Mouse (Mus musculus): ENCODE results near the gene Ltbp1. TPM values are rescaled to one million over a fixed set of nuclear protein-coding genes. Genes with fewer than 3 reads are reported as not detected.

Ltbp1 gene
- polyA plus RNA-seq, 1 experiment from 2014 or later, result 8.5 TPM

- Histone ChIP-seq H3K4me1 (replicated peaks; ENCODE audit: control insufficient read depth, insufficient read depth, low read length) (no peaks in the 10 kb centered on the region), H3K27ac (ENCODE audit: low read depth, low read length) (no peak overlapping the region), H3K9me3 (ENCODE audit: control insufficient read depth) (no peaks in the 10 kb centered on the region), H3K27me3 (replicated peaks; ENCODE audit: control insufficient read depth, insufficient read depth, low read length) (no peaks in the 10 kb centered on the region), H3K36me3 (ENCODE audit: control insufficient read depth, insufficient read depth) (no peaks in the 10 kb centered on the region), H3K9ac (ENCODE audit: low read depth, low read length) (no peak overlapping the region), H3K4me3 (ENCODE audit: low read depth, low read length) (no peak overlapping the region), H3K4me2 (replicated peaks; ENCODE audit: low read depth) (no peak overlapping the region)
- 74% methylated on average over 6 of the region's 6 CpGs for WGBS
- no peak for ATAC-seq
- TF ChIP-seq CTCF (IDR thresholded peaks at IDR 0.05; ENCODE audit: low read depth), result no peak
Observed at GRCm38 (mm10) chr17:75254909-75255308, 249.5 kb downstream of the Ltbp1 start.

- 49% methylated on average over 1 of the region's 1 CpGs for WGBS
- H3K4me2 ChIP-seq (replicated peaks; ENCODE audit: low read depth), result no peak overlapping the region
- no peak for ATAC-seq
- H3K36me3 ChIP-seq (ENCODE audit: control insufficient read depth, insufficient read depth), result no peaks in the 10 kb centered on the region
- no peak for TF ChIP-seq CTCF (IDR thresholded peaks at IDR 0.05; ENCODE audit: low read depth)
- no peak overlapping the region for H3K9ac ChIP-seq (ENCODE audit: low read depth, low read length)
- no peaks in the 10 kb centered on the region for H3K9me3 ChIP-seq (ENCODE audit: control insufficient read depth)
- no peaks in the 10 kb centered on the region for H3K27me3 ChIP-seq (replicated peaks; ENCODE audit: control insufficient read depth, insufficient read depth, low read length)
- H3K4me1 ChIP-seq (replicated peaks; ENCODE audit: control insufficient read depth, insufficient read depth, low read length), result no peaks in the 10 kb centered on the region
- H3K27ac ChIP-seq (ENCODE audit: low read depth, low read length), result no peak overlapping the region
- no peak overlapping the region for H3K4me3 ChIP-seq (ENCODE audit: low read depth, low read length)
Observed at GRCm38 (mm10) chr17:75255967-75256366, 250.6 kb downstream of the Ltbp1 start.

- Histone ChIP-seq H3K4me3 (ENCODE audit: low read depth, low read length) (no peak overlapping the region), H3K36me3 (ENCODE audit: control insufficient read depth, insufficient read depth) (no peaks in the 10 kb centered on the region), H3K9me3 (ENCODE audit: control insufficient read depth) (no peaks in the 10 kb centered on the region), H3K9ac (ENCODE audit: low read depth, low read length) (no peak overlapping the region), H3K4me1 (replicated peaks; ENCODE audit: control insufficient read depth, insufficient read depth, low read length) (no peaks in the 10 kb centered on the region), H3K4me2 (replicated peaks; ENCODE audit: low read depth) (no peak overlapping the region), H3K27ac (ENCODE audit: low read depth, low read length) (no peak overlapping the region), H3K27me3 (replicated peaks; ENCODE audit: control insufficient read depth, insufficient read depth, low read length) (no peaks in the 10 kb centered on the region)
- 31% methylated on average over 2 of the region's 2 CpGs for WGBS
- ATAC-seq, result no peak
- no peak for TF ChIP-seq CTCF (IDR thresholded peaks at IDR 0.05; ENCODE audit: low read depth)
Observed at GRCm38 (mm10) chr17:75258427-75258826, 253.1 kb downstream of the Ltbp1 start.

- Histone ChIP-seq H3K4me2 (replicated peaks; ENCODE audit: low read depth) (no peak overlapping the region), H3K36me3 (ENCODE audit: control insufficient read depth, insufficient read depth) (no peaks in the 10 kb centered on the region), H3K27ac (ENCODE audit: low read depth, low read length) (no peak overlapping the region), H3K4me3 (ENCODE audit: low read depth, low read length) (no peak overlapping the region), H3K9me3 (ENCODE audit: control insufficient read depth) (no peaks in the 10 kb centered on the region), H3K27me3 (replicated peaks; ENCODE audit: control insufficient read depth, insufficient read depth, low read length) (no peaks in the 10 kb centered on the region), H3K4me1 (replicated peaks; ENCODE audit: control insufficient read depth, insufficient read depth, low read length) (no peaks in the 10 kb centered on the region), H3K9ac (ENCODE audit: low read depth, low read length) (no peak overlapping the region)
- no peak for TF ChIP-seq CTCF (IDR thresholded peaks at IDR 0.05; ENCODE audit: low read depth)
- 87% methylated on average over 3 of the region's 3 CpGs for WGBS
- ATAC-seq, result no peak
Observed at GRCm38 (mm10) chr17:75263336-75263990, 258.1 kb downstream of the Ltbp1 start.

GRCm38 (mm10) chr17:75268506-75268905 lies 263.1 kb downstream of the Ltbp1 start:
- WGBS, result 72% methylated on average over 4 of the region's 4 CpGs
- no peak overlapping the region for H3K4me3 ChIP-seq (ENCODE audit: low read depth, low read length)
- no peak overlapping the region for H3K4me2 ChIP-seq (replicated peaks; ENCODE audit: low read depth)
- H3K36me3 ChIP-seq (ENCODE audit: control insufficient read depth, insufficient read depth), result no peaks in the 10 kb centered on the region
- no peak for TF ChIP-seq CTCF (IDR thresholded peaks at IDR 0.05; ENCODE audit: low read depth)
- ATAC-seq, result no peak
- no peak overlapping the region for H3K9ac ChIP-seq (ENCODE audit: low read depth, low read length)
- no peaks in the 10 kb centered on the region for H3K9me3 ChIP-seq (ENCODE audit: control insufficient read depth)
- no peaks in the 10 kb centered on the region for H3K27me3 ChIP-seq (replicated peaks; ENCODE audit: control insufficient read depth, insufficient read depth, low read length)
- no peaks in the 10 kb centered on the region for H3K4me1 ChIP-seq (replicated peaks; ENCODE audit: control insufficient read depth, insufficient read depth, low read length)
- H3K27ac ChIP-seq (ENCODE audit: low read depth, low read length), result no peak overlapping the region

GRCm38 (mm10) chr17:75272446-75272845 lies 267.1 kb downstream of the Ltbp1 start:
- no peaks in the 10 kb centered on the region for H3K4me1 ChIP-seq (replicated peaks; ENCODE audit: control insufficient read depth, insufficient read depth, low read length)
- 94% methylated on average over 3 of the region's 3 CpGs for WGBS
- no peak overlapping the region for H3K4me2 ChIP-seq (replicated peaks; ENCODE audit: low read depth)
- no peak overlapping the region for H3K9ac ChIP-seq (ENCODE audit: low read depth, low read length)
- no peak for TF ChIP-seq CTCF (IDR thresholded peaks at IDR 0.05; ENCODE audit: low read depth)
- H3K27me3 ChIP-seq (replicated peaks; ENCODE audit: control insufficient read depth, insufficient read depth, low read length), result no peaks in the 10 kb centered on the region
- no peak for ATAC-seq
- no peaks in the 10 kb centered on the region for H3K36me3 ChIP-seq (ENCODE audit: control insufficient read depth, insufficient read depth)
- H3K4me3 ChIP-seq (ENCODE audit: low read depth, low read length), result no peak overlapping the region
- H3K9me3 ChIP-seq (ENCODE audit: control insufficient read depth), result no peaks in the 10 kb centered on the region
- H3K27ac ChIP-seq (ENCODE audit: low read depth, low read length), result no peak overlapping the region

- Histone ChIP-seq H3K27me3 (replicated peaks; ENCODE audit: control insufficient read depth, insufficient read depth, low read length) (no peaks in the 10 kb centered on the region), H3K27ac (ENCODE audit: low read depth, low read length) (no peak overlapping the region), H3K4me1 (replicated peaks; ENCODE audit: control insufficient read depth, insufficient read depth, low read length) (no peaks in the 10 kb centered on the region), H3K4me3 (ENCODE audit: low read depth, low read length) (no peak overlapping the region), H3K4me2 (replicated peaks; ENCODE audit: low read depth) (no peak overlapping the region), H3K9ac (ENCODE audit: low read depth, low read length) (no peak overlapping the region), H3K36me3 (ENCODE audit: control insufficient read depth, insufficient read depth) (no peaks in the 10 kb centered on the region), H3K9me3 (ENCODE audit: control insufficient read depth) (no peaks in the 10 kb centered on the region)
- 90% methylated on average over 1 of the region's 1 CpGs for WGBS
- no peak for TF ChIP-seq CTCF (IDR thresholded peaks at IDR 0.05; ENCODE audit: low read depth)
- ATAC-seq, result no peak
Observed at GRCm38 (mm10) chr17:75273272-75273671, 267.9 kb downstream of the Ltbp1 start.
